Mouse (Mus musculus): ENCODE results near the gene Kcnmb4. TPM values are rescaled to one million over a fixed set of nuclear protein-coding genes. Genes with fewer than 3 reads are reported as not detected.

Gene Kcnmb4
- polyA plus RNA-seq, 1 experiment = 3.5 TPM

DNA sequence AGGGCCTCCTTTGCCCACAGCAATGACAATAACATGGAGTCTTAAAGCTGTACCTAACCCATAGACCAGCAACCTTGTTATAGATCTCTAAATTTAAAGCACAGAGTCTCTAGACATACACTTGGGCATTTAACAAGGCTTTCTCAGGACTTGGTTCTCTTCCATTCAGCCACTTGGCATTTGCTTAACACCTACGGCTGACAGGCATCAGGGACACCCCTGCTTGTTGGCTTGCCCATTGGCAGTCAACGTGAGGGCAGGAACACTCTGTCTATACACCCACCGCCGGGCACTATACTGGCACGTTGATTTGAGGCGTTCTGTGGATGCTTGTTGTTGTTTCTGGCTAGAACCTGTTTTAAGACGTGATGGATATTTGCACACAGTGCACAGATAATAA lies 41.3 kb downstream of the Kcnmb4 start:
- Histone ChIP-seq H3K4me3 (ENCODE audit: insufficient read depth, low read length) (no peak overlapping the region), H3K4me1 (ENCODE audit: control insufficient read depth, insufficient read depth, low read length) (no peaks in the 10 kb centered on the region), H3K27ac (ENCODE audit: insufficient read depth, low read length) (no peak overlapping the region)
- TF ChIP-seq POLR2A (IDR thresholded peaks at IDR 0.05; ENCODE audit: low read depth, low read length) (no peak), CTCF (IDR thresholded peaks at IDR 0.05; ENCODE audit: borderline replicate concordance, insufficient read depth, low read length) (no peak)

DNA sequence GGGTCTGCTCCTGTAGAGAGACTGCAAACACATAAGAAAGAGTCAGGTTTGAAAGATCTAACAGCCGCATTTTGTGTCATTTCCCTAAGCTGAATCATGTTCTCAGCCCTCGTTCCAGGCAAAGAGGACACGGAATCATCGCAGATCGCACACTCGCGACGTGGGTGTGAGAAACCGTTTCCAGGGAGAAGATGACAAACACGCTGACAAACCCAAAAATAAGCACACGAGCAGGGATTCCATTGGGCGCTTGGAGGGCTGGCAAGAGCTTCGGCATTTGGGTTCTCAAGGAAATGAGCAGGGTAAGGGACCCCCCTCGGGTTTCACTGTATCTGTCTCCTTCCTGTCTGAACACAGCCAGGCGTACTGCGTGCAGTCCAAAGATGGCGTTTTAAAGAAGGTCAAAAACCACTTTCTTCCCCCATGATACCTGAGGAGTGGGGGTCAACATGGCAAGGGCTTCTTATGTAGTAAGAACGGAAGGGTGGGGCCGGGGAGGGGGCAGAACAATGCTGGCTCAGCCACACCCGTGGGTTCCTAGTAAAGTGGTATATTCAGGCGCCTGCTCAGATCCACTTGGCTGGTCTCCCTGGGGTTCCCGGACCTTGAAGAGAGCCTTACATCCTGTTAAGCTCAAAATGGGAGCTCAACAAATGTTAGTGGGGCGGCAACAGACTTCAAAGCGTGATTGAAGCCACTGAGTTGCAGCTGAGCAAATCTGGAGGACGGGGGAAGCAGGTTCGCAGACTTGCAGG lies 45.5 kb downstream of the Kcnmb4 start:
- TF ChIP-seq CTCF (IDR thresholded peaks at IDR 0.05; ENCODE audit: borderline replicate concordance, insufficient read depth, low read length) (no peak), POLR2A (IDR thresholded peaks at IDR 0.05; ENCODE audit: low read depth, low read length) (no peak)
- no peaks in the 10 kb centered on the region for H3K4me1 ChIP-seq (ENCODE audit: control insufficient read depth, insufficient read depth, low read length)
- no peak overlapping the region for H3K4me3 ChIP-seq (ENCODE audit: insufficient read depth, low read length)

GRCm38 (mm10) chr10:116426176-116426575 lies 47.5 kb downstream of the Kcnmb4 start:
- Histone ChIP-seq H3K4me3 (ENCODE audit: insufficient read depth, low read length) (no peak overlapping the region), H3K4me1 (ENCODE audit: control insufficient read depth, insufficient read depth, low read length) (no peaks in the 10 kb centered on the region), H3K27ac (ENCODE audit: insufficient read depth, low read length) (no peak overlapping the region)
- TF ChIP-seq POLR2A (IDR thresholded peaks at IDR 0.05; ENCODE audit: low read depth, low read length) (no peak), CTCF (IDR thresholded peaks at IDR 0.05; ENCODE audit: borderline replicate concordance, insufficient read depth, low read length) (no peak)

More for the DNA sequence above, 45.5 kb downstream of the Kcnmb4 start:
- H3K27ac ChIP-seq (ENCODE audit: insufficient read depth, low read length) = no peak overlapping the region

GRCm38 (mm10) chr10:116424921-116425320 lies 48.8 kb downstream of the Kcnmb4 start:
- no peaks in the 10 kb centered on the region for H3K4me1 ChIP-seq (ENCODE audit: control insufficient read depth, insufficient read depth, low read length)
- no peak overlapping the region for H3K4me3 ChIP-seq (ENCODE audit: insufficient read depth, low read length)
- no peak for TF ChIP-seq POLR2A (IDR thresholded peaks at IDR 0.05; ENCODE audit: low read depth, low read length)
- no peak for TF ChIP-seq CTCF (IDR thresholded peaks at IDR 0.05; ENCODE audit: borderline replicate concordance, insufficient read depth, low read length)
- no peak overlapping the region for H3K27ac ChIP-seq (ENCODE audit: insufficient read depth, low read length)

- H3K4me1 ChIP-seq (ENCODE audit: control insufficient read depth, insufficient read depth, low read length) = no peaks in the 10 kb centered on the region
- no peak overlapping the region for H3K27ac ChIP-seq (ENCODE audit: insufficient read depth, low read length)
- no peak overlapping the region for H3K4me3 ChIP-seq (ENCODE audit: insufficient read depth, low read length)
- no peak for TF ChIP-seq POLR2A (IDR thresholded peaks at IDR 0.05; ENCODE audit: low read depth, low read length)
- TF ChIP-seq CTCF (IDR thresholded peaks at IDR 0.05; ENCODE audit: borderline replicate concordance, insufficient read depth, low read length) = no peak
Measured at GRCm38 (mm10) chr10:116422551-116422950, 51.1 kb downstream of the Kcnmb4 start.

- TF ChIP-seq POLR2A (IDR thresholded peaks at IDR 0.05; ENCODE audit: low read depth, low read length) = no peak
- TF ChIP-seq CTCF (IDR thresholded peaks at IDR 0.05; ENCODE audit: borderline replicate concordance, insufficient read depth, low read length) = no peak
- no peak overlapping the region for H3K27ac ChIP-seq (ENCODE audit: insufficient read depth, low read length)
- no peak overlapping the region for H3K4me3 ChIP-seq (ENCODE audit: insufficient read depth, low read length)
- no peaks in the 10 kb centered on the region for H3K4me1 ChIP-seq (ENCODE audit: control insufficient read depth, insufficient read depth, low read length)
Measured at GRCm38 (mm10) chr10:116420976-116421375, 52.7 kb downstream of the Kcnmb4 start.

DNA sequence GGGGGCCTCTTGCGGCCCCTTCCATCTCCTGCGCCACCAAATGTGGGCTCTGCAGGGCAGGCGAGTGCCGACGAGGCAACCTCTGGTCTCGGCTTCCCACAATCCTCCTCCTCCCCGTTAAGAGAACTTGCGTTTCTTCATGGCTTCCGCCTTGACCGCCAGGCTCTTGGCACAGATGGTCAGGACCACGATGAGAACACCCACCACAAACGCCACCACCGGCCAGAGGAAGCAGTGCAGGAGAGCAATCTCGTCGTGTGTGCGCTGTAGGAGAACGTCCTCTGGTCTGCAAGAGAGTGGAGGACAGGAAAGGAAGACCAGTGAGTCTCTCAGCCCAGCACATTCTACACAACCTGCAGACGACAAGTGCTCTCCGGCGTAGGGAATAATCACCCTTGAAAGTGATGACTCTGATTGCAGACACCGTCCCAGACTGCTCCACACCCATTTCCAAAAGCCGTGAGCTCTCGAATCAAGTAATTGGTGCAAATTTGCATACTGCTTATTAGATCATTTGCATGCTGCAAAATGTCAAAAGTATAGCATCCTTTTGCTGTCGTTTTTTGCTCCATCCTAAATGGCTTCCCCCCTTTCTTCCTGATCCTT lies 55.5 kb downstream of the Kcnmb4 start:
- H3K27ac ChIP-seq (ENCODE audit: insufficient read depth, low read length) = no peak overlapping the region
- no peak overlapping the region for H3K4me3 ChIP-seq (ENCODE audit: insufficient read depth, low read length)
- no peaks in the 10 kb centered on the region for H3K4me1 ChIP-seq (ENCODE audit: control insufficient read depth, insufficient read depth, low read length)
- TF ChIP-seq CTCF (IDR thresholded peaks at IDR 0.05; ENCODE audit: borderline replicate concordance, insufficient read depth, low read length) = no peak
- no peak for TF ChIP-seq POLR2A (IDR thresholded peaks at IDR 0.05; ENCODE audit: low read depth, low read length)

GRCm38 (mm10) chr10:116416726-116417125 lies 57.0 kb downstream of the Kcnmb4 start:
- H3K4me3 ChIP-seq (ENCODE audit: insufficient read depth, low read length) = no peak overlapping the region
- TF ChIP-seq CTCF (IDR thresholded peaks at IDR 0.05; ENCODE audit: borderline replicate concordance, insufficient read depth, low read length) = no peak
- no peak for TF ChIP-seq POLR2A (IDR thresholded peaks at IDR 0.05; ENCODE audit: low read depth, low read length)
- H3K4me1 ChIP-seq (ENCODE audit: control insufficient read depth, insufficient read depth, low read length) = no peaks in the 10 kb centered on the region
- no peak overlapping the region for H3K27ac ChIP-seq (ENCODE audit: insufficient read depth, low read length)

DNA sequence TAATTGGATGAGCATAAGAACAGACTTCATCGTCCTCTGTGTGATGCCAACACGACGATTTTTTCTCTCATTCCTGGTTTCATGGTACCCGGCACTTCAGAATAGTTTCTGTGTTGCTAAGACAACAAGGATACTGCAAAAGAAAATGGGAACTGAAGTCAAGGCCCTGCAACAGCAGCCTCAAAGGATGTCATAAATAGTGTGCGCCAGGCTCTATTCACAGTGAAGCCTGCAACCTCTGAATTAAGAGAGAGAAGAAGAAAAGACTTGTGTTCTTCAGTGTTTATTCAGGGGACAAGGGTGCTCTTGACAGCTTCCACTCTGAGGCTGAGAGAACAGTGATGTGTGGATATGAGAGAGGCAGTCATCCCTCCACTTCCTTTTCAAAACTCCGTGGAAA lies 57.5 kb downstream of the Kcnmb4 start:
- no peak overlapping the region for H3K4me3 ChIP-seq (ENCODE audit: insufficient read depth, low read length)
- TF ChIP-seq CTCF (IDR thresholded peaks at IDR 0.05; ENCODE audit: borderline replicate concordance, insufficient read depth, low read length) (no peak), POLR2A (IDR thresholded peaks at IDR 0.05; ENCODE audit: low read depth, low read length) (no peak)
- H3K27ac ChIP-seq (ENCODE audit: insufficient read depth, low read length) = no peak overlapping the region
- H3K4me1 ChIP-seq (ENCODE audit: control insufficient read depth, insufficient read depth, low read length) = peaks cover under 1% of the 10 kb centered on the region; the same call in 1 of the 2 replicates

GRCm38 (mm10) chr10:116410826-116411225 lies 62.9 kb downstream of the Kcnmb4 start:
- H3K27ac ChIP-seq (ENCODE audit: insufficient read depth, low read length) = peak overlapping the region; percentile 51; the same call in 1 of the 2 replicates
- H3K4me3 ChIP-seq (ENCODE audit: insufficient read depth, low read length) = no peak overlapping the region
- H3K4me1 ChIP-seq (ENCODE audit: control insufficient read depth, insufficient read depth, low read length) = peaks cover 7% of the 10 kb centered on the region
- TF ChIP-seq CTCF (IDR thresholded peaks at IDR 0.05; ENCODE audit: borderline replicate concordance, insufficient read depth, low read length) (no peak), POLR2A (IDR thresholded peaks at IDR 0.05; ENCODE audit: low read depth, low read length) (no peak)
